Mouse (Mus musculus): ENCODE results near the gene Boc.

Gene Boc

GRCm38 (mm10) chr16:44526689-44527088 lies 32.0 kb downstream of the Boc start:
- DNase-seq, result no peak

DNA sequence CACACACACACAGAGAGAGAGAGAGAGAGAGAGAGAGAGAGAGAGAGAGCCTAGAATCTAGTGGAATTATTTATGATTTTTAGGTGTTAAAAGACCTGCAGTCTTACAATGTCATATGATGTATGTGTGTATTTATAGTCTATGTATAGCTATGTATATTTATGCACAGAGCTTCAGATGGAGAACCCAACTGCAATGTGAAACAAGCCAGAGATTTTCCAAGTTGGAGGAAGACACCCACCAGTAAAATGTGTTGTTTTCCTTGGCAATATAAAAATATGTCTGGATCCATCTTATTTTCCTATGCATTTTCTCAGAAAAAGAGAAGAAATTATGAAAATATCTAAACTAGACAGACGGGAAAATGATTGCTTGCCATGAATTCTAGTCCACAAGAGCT lies 32.7 kb downstream of the Boc start:
- no peak for DNase-seq

DNA sequence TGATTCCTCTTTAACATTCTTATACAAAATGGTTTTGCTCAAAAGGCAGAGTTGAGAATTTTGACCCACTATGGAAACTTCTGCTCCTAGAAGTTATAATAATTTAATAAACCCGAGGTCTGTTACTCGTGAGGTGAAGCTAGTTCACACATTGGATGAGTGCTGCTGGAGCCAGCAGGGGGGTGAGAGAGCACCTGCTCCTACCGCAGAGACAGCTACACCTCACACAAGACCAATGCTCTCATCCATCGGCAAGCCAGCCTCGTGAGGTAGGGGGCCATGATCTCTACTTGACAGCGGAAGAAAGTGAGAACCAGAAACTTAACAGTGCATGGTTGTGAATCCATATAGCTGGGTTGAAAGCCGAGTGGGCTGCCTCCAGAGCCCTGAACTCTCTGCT lies 35.1 kb downstream of the Boc start:
- DNase-seq, result no peak

DNA sequence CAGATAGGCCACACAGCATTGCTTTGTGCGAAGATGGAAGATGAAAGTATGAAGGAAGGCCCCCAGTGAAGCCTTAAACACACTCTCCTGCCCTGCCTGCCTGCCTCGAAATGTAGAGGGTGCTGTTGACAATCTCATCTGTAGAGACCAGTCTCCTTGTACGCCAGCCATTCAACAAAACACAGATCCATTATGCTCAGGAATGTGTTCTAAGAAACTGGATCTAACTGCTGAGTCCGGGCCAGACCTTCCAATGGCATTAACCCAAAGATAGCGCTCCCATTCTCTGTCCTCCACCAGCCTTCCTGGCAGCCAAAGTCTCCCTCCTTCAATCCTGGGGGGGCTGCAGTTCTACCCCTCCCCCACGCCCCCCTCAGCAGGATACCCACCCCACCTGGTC lies 42.2 kb downstream of the Boc start:
- DNase-seq, result no peak

GRCm38 (mm10) chr16:44510521-44511213 lies 48.0 kb downstream of the Boc start:
- DNase-seq, result no peak

GRCm38 (mm10) chr16:44509458-44510344 lies 49.0 kb downstream of the Boc start:
- no peak for DNase-seq

DNA sequence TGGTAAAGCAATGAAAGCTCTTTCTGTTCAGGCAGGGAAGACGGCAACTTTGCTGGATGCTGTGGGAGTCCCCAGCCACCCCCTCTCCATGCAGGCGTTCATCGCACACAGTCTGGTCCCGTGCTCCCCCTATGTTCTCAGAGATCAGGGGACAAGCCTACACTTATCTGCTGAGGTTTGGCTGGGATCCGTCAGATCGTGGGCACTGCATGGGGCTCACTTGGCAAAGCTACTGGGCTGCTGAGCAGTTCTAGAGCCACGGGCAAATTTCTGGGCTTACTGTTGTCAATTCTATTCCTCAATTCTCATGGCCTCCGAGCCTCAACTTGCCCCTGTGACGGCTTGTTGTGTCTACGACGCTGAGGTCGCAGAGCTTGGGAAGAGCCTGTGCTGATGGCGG lies 49.9 kb downstream of the Boc start:
- DNase-seq, result peak; percentile 53

GRCm38 (mm10) chr16:44508025-44508424 lies 50.7 kb downstream of the Boc start:
- no peak for DNase-seq

DNA sequence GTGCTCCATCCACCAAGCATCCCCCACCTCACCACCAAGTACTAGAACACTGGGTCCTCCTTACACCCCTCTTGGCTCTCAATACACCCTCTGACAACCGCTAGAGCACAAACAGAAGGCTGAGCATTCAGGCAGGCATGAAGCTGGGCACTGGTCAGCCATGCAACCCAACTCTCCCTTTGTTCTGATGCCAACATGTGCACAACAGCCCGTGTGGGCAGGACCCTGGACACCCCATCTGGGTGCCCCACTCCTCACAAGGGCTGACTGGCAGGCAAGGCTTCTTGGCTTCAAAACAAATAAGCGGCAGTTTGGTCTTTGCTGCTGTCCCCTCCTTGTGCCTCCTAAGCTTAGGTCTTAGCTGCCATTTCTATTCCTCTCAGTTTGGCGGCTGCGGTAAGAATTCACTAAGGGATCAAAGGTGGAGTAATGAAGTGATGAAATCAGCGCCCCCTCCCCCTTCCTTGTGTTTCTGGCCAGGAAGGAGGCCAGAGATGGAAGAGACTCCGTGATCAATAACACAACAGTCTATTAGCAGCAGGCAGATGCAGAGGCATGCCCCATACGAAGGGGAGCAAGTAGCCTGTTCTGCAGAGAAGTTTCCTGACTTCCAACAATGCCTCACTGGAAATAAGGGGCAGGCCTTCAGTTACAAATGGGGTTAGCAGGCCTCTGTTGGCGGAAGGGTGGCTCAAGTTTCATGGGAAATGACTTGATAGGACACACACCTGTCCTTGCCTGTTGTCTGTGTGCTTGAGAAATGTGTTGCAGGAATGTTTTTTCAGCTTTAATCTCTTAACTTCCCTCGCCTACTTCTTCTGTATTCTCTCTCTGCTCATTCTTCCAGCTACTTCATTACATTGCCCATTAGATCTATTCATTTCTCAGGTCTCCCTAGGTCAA lies 51.4 kb downstream of the Boc start:
- no peak for DNase-seq

DNA sequence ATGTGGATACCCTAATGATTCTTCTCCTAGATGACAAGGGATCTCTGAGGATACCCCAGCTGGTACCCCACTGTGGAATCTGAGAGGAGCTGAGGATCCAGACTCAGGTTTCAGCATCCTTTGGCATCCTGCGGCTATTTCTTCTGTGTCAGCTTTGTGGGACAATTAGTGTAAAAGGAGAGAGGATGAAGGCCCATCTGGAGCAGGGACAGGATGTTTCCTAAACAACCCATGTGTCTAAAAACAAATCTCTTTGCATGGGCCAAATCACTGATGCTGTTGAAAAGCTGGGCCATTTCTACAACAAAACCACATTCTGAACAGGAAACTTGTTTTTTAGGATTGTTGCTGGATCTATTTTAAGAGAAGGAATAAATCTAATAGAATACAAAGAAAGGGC lies 53.5 kb downstream of the Boc start:
- DNase-seq, result no peak

DNA sequence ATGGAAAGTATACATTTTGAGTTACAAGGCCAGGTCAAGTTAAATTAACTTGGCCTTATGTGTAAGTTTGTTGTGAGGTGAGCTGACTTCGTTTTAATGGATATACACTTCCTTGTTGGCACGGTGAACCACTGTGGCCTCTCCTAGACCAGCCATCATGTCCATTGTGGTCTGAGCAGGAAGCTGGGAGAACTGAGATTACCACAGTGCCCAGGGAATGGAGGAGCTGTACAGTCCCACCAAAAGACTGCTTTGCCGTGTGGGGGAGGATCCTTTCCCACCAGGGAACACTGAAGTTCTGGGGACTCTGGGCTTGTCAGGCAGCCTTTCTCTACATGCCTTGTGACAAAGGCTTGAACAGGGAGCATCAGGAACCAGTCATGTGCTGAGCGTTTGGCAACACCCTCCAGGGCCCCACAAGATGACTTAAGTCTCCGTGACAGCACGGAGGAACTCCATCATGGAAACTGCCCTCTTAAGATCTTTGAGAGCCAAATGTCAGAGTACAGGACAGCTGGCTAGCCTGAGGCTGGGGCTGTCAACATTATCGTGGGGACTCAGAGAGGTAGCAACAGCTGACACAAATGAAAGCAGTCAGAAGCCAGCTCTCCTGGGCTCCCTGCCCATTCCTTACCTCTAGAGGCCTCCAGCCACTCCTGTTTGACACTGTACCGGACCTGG lies 55.7 kb downstream of the Boc start:
- no peak for DNase-seq

GRCm38 (mm10) chr16:44502325-44502724 lies 56.4 kb downstream of the Boc start:
- no peak for DNase-seq

DNA sequence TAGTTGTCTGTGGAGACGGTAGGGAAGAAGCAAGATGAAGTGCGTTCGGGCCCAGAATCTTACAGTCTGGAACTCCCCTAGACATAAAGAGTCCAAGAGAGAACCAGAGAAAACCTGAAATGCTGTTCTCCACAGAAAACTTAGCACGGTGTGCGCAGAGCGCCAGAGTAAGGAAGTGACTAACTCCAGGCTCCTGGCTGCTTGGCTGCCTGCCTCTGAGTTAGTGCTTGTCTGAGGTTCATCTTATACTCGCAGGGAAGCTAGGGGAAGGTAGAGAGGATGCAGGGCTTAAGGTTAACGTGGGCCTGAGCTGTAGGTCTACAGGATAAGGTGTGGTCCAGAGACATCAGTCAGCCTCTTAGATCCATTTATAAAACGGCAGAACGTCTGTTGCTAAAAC lies 56.9 kb downstream of the Boc start:
- DNase-seq, result no peak

- no peak for DNase-seq
Measured at GRCm38 (mm10) chr16:44498447-44498846, 60.2 kb downstream of the Boc start.

DNA sequence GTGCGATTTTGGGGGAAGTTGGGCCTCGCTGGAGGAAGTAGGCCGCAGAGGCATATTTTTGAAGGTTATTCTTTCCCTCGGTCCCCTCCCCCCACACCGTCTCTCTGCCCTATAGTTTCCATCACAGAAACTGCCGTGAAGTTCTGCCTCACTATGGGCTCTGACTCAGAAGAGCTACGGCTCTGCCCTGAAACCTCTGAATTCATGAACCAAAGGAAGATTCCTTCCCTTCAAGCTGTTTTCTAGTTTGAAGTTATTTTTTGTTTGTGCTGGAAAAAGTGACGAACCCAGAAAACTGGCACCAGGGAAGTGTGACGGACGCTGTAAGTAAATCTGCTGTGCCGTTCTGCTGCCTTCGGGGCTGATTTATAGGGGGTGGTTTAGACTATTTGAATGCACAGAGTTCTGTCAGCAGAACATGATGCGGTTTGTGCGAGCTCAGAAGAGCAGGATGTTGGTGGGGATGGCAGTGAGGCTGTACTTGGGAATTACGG lies 61.7 kb downstream of the Boc start:
- DNase-seq, result no peak

DNA sequence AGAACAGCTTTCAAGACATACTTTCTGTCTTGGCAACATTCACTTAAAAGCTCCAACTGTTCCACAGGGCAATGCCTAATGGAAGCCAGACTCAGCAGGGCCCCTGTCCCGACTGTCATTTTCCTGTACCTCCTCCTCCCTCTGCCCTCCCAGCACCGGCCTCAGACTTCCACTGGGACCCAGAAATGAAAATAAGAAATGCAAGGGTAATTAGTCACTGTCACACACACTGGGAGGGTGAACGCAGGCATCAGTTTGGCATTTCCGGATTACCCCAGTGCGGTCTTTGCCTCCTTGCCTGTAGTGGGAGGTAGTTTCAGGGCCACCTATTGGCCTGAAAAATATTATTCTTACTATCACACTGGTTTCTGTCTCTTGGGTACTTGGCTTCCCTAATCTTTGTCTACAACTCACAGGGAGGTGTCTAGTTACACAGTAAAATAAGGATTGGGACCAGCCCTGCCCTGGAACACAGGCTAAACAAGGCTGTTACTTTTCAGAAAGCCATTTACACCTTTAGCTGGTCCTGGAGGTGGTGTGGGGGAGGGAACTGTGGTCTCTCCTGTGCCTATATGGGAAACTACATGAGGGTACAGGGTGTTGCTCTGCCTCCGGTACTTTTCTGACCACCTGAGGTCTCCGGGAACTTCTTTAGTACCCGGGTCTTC lies 64.1 kb downstream of the Boc start:
- no peak for DNase-seq

DNA sequence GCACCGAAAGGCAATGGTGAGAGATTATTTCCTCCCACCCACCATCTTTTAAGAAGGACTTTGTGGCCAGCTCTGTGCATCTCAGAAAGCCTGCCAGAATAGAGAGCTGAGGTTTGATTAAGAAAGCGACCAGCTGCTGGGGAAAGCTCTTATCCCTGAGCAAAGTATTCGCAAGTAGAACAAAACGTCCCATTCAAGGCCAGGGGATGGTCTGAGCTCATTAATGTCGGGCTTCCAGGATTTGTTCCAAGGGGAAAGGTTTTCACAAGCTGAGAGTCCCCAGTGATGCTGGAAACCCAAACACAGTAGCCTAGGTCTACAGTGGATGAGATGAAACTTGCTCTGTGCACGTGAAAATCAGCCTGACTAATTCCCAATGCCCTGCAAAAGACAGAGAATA lies 64.8 kb downstream of the Boc start:
- DNase-seq, result peak; percentile 44

GRCm38 (mm10) chr16:44492706-44493105 lies 66.0 kb downstream of the Boc start:
- no peak for DNase-seq

- DNase-seq, result no peak
Measured at GRCm38 (mm10) chr16:44492151-44492550, 66.5 kb downstream of the Boc start.

DNA sequence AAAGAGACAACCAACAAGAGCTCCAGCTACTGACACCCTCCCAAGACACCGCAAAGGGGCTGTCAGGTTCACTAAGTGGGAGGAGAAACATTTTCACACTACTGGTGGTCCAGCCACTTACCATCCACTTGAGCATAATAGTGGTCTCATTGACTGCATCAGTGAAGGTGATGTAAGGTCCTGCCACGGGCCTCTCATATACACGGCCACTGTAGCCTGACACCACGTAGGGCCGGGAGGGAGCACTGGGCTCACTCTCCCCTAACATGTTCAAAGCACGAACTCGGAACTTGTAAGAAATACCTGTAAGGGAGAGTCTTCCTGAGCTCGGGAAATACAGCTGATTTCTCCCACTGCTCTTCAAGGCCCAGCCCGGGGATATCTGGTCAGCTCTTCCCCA lies 67.6 kb downstream of the Boc start:
- DNase-seq, result no peak

DNA sequence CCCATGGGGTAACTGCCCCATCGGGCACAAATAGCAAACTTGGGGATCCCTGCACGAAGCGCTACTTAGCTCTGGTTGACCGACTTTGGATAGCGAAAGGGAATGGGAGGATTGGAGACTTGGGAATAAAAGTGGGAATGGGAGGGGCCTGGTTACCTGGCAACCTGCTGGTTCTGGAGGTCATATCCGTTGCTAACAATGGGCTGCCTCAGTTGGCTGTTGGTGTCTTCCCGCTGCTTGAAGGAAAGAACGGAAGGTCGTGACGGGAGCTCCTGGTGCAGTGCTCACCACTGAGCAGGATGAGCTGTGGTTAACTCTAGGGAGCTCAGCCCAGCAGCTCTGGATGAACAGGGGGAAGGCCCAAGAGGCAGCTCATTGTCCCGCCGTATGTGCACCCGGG lies 71.5 kb downstream of the Boc start:
- no peak for DNase-seq

DNA sequence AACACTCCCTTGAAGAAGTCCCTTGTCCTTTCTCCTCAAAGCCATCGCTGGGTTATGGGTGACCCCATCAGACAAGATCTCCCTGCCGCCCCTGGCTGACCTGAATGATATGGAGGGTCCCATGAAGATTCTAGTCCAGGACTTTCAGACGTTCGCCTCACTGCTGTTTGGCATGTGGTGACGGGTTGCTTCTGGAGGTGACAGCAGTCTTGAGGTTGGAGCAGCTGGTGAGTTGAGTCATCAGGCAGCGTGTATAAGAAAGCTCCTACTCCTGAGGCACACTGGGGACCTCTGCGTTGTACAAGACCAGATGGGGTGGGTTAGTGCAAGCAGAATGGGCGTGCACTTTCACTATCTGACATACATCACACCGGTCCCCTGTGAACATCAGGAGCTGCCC lies 72.1 kb downstream of the Boc start:
- DNase-seq, result no peak
